Mouse (Mus musculus) left cerebral cortex, adult 2 months (tissue): Measurements from ENCODE around the gene Ube3b. TPM values are rescaled to one million over a fixed set of nuclear protein-coding genes. Genes with fewer than 3 reads are reported as not detected.

ENCODE experiments used
- DNase-seq, 2 experiments: peaks; one replicate each; pipeline ENCODE4 v3.0.0; 2021 to 2022; ENCODE audit warnings: low spot score in 2 of 2, mixed read lengths in 1 of 2; ENCODE audit errors: extremely low spot score in 1 of 2
- H3K27ac ChIP-seq: fragments of 200-600 bp; 2 replicates; pipeline ENCODE4 v1.8.1; 2022
- H3K4me3 ChIP-seq: fragments of 200-600 bp; 2 replicates; pipeline ENCODE4 v1.8.1; 2022
- CTCF ChIP-seq: fragments of 200-600 bp; IDR thresholded peaks from 2 replicates; pipeline ENCODE4 v1.8.1; 2022; ENCODE audit warnings: antibody characterized with exemption, mild to moderate bottlenecking, moderate library complexity
- intact Hi-C: fragments of 180-260 bp; cut with DNase I; formaldehyde crosslinking; loops from one replicate; pipeline ENCODE4 v1.15.1; 2025
- total RNA-seq, 2 experiments: library from RNA; stranded (reverse); gene quantifications; 2 replicates each; pipeline ENCODE4 v1.2.3; 2021

Ube3b gene
- total RNA-seq, 2 experiments from 2014 or later = 79.6 to 83.8 TPM

- intact Hi-C loops = no loop called here
- Histone ChIP-seq H3K4me3 (no peak overlapping the region), H3K27ac (no peak overlapping the region)
- no peak for DNase-seq
- TF ChIP-seq CTCF = no peak
Measured at GRCm38 (mm10) chr5:114412361-114412998, 32.1 kb downstream of the Ube3b start.

DNA sequence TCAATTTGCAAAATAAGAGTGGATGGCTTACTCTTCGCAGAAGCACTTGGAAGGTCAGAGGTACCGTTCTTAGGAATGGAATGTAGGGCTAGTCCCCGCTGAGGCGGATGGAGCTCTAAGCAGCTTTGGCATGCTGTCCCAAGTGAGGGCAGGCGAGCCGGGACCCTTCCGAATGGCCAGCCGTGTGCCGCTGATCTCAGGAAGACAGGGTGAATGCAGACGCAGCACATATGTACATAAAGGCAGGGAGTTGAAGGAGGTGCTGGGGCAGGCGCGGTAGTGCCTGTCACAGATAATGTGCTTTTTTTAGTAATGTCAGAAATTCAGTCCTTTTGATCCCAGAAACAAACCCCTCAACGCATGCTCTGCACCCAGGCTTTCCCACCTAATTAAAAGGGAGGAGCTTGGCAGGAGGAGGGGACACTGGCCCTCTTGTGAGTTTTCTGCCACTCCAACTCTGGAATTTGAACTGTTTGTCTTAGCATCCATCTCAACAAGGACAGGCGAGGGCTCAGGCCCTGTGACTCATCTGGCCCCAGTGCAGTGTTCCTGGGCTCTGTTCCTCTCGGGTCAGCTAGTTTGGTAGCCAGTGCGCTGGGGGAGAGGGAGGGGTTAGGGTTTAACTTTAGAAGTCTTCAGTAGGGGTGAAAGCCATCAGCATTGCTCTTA lies 32.8 kb downstream of the Ube3b start:
- H3K4me3 ChIP-seq = no peak overlapping the region
- DNase-seq = no peak
- intact Hi-C loops = no loop called here
- no peak for TF ChIP-seq CTCF
- no peak overlapping the region for H3K27ac ChIP-seq

DNA sequence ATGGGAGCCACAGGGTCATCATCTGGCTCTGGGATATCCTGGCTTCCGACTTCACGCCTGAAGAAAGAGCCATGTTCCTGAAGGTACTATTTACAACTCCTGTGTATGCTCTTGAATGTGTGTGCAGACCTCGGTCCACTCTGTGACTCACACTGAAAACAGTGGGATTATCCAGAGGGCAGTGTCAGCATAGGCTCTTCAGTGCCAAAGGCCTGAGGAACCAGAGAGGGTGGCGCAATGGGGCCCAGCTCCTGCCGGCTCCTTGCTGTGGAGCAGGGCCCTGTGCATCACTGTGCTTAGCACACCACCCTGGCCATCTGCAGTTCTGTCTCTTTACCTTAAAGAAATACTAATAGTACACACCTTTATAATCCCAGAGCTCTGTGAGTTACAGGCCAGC lies 35.2 kb downstream of the Ube3b start:
- no peak overlapping the region for H3K4me3 ChIP-seq
- H3K27ac ChIP-seq = no peak overlapping the region
- DNase-seq = no peak
- no peak for TF ChIP-seq CTCF
- intact Hi-C loops = no loop called here

DNA sequence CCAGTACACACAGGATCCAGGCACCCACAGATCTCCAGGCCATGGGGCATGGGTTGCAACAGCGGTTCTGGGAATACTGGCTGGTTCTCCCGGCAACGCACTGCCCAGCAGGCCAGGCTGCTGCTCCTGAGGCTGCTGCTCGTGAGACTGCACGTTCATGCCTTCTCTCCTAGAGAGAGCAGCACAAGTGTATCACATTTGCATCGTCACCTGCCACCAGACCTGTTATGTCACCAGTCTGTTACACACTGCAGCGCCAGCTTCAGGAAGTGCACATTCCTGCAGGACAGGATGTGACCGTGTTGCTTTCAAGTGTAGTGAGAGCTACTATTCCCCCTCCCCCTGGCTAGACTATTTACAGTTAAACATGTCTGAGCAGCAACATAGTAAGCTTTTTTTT lies 36.4 kb downstream of the Ube3b start:
- Histone ChIP-seq H3K4me3 (no peak overlapping the region), H3K27ac (no peak overlapping the region)
- TF ChIP-seq CTCF = no peak
- intact Hi-C loops = no loop called here
- no peak for DNase-seq

DNA sequence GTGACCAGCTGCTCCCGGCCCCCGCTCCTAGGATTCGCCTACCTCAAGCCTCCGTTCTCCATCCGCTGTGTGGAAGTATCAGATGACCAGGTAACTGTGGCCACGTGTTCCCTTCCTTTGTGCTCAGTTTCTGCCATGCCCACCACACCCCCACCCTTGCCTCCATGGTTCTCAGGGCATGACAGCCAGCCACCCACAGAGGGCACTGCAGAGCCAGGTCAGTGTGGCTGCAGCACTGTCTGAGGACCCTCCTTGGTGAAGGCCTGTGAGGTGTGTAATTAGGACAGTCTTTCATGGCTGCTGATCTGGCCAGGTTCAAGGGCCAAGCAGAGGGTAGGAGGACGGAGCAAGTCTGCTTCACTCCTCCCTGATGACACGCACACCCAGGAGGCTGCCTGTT lies 38.1 kb downstream of the Ube3b start:
- TF ChIP-seq CTCF = peak; percentile 42
- H3K4me3 ChIP-seq = no peak overlapping the region
- no peak overlapping the region for H3K27ac ChIP-seq
- no peak for DNase-seq
- intact Hi-C loops = no loop called here

GRCm38 (mm10) chr5:114421561-114422298 lies 41.3 kb downstream of the Ube3b start:
- intact Hi-C loops = no loop called here
- Histone ChIP-seq H3K4me3 (no peak overlapping the region), H3K27ac (no peak overlapping the region)
- no peak for DNase-seq
- no peak for TF ChIP-seq CTCF

- TF ChIP-seq CTCF = no peak
- H3K4me3 ChIP-seq = no peak overlapping the region
- intact Hi-C loops = no loop called here
- DNase-seq = no peak
- no peak overlapping the region for H3K27ac ChIP-seq
Measured at GRCm38 (mm10) chr5:114422591-114422990, 42.2 kb downstream of the Ube3b start.

DNA sequence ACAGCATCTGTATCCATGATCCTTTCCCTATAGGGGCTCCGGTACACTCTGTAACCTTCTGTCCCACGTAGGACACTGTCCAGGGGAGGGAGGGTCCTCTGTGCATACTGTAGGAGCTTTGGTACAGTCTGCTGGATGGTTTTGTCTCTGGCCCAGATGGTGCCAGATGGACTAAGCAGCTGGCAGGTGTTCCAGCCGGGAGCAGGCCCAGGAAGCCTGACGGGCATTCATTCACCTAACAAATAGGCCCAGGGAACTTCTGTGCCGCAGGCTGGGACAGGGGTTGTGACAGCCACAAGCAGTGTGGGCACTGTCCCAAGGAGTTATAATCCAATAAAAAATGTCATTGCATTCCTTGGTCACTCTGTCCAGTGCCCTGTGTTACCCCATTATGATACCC lies 43.6 kb downstream of the Ube3b start:
- intact Hi-C loops = no loop called here
- Histone ChIP-seq H3K4me3 (no peak overlapping the region), H3K27ac (no peak overlapping the region)
- no peak for TF ChIP-seq CTCF
- no peak for DNase-seq

- H3K27ac ChIP-seq = no peak overlapping the region
- DNase-seq = no peak
- no peak overlapping the region for H3K4me3 ChIP-seq
- intact Hi-C loops = no loop called here
- no peak for TF ChIP-seq CTCF
Measured at GRCm38 (mm10) chr5:114426732-114427131, 46.3 kb downstream of the Ube3b start.

DNA sequence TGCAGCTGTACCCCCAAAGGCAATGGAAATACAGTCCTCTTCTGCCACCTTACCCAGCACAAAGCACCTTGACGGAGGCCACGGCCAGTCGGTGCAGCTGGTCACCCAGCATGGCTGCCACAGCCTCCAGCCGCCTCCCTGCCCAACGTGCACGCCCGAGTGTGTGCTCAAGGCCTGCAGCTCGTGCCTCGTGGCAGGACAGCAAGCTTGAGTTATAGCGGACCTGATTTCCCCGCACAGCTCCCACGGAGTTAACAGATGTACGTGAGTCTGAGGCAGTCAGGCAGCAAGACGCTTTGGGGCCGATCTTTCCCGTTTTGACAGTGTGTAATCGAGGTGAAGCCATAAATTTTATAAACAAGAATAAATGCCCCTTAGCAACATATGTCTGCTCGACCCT lies 48.2 kb downstream of the Ube3b start:
- H3K4me3 ChIP-seq = no peak overlapping the region
- no peak overlapping the region for H3K27ac ChIP-seq
- no peak for DNase-seq
- no peak for TF ChIP-seq CTCF
- intact Hi-C loops = no loop called here

DNA sequence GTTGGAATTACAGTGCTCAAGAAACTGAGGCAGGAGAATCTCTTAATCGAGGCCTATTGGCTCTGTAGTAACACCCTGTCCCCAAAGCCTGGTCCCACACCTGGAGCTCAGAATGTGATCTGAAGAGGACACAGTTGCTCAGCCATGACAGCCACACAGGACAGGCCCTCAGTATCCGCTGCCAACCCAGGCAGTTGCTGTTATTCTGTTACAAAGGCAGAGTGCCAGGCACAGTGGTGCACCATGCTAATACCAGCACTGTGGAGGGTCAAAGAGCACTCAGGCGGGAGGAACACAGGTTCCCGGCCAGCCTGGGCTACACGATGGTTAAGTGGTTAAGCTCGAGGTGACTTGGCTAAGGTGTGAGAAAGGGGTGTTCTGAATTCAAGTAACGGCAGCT lies 49.4 kb downstream of the Ube3b start:
- Histone ChIP-seq H3K27ac (no peak overlapping the region), H3K4me3 (no peak overlapping the region)
- TF ChIP-seq CTCF = no peak
- no peak for DNase-seq
- intact Hi-C loops = no loop called here

GRCm38 (mm10) chr5:114434359-114434758 lies 54.0 kb downstream of the Ube3b start:
- TF ChIP-seq CTCF = no peak
- no peak overlapping the region for H3K4me3 ChIP-seq
- no peak overlapping the region for H3K27ac ChIP-seq
- intact Hi-C loops = no loop called here
- DNase-seq = no peak

GRCm38 (mm10) chr5:114435588-114435987 lies 55.2 kb downstream of the Ube3b start:
- Histone ChIP-seq H3K27ac (no peak overlapping the region), H3K4me3 (no peak overlapping the region)
- intact Hi-C loops = no loop called here
- no peak for TF ChIP-seq CTCF
- DNase-seq = no peak
